Mouse (Mus musculus) embryonic facial prominence, embryonic 14.5 days (tissue): ENCODE results near the gene Cog3. TPM values are rescaled to one million over a fixed set of nuclear protein-coding genes. Genes with fewer than 3 reads are reported as not detected.

Experiments
- ATAC-seq: fragments of 200-750 bp; cut with Nextera tagmentation; 2 replicates; pipeline ENCODE4 v1.8.0; 2017; ENCODE audit warnings: low read depth, moderate number of reproducible peaks, moderate TSS enrichment
- DNase-seq: peaks from one replicate; pipeline ENCODE4 v3.0.0-alpha.2; 2015; ENCODE audit warnings: low spot score
- H3K27ac ChIP-seq: fragments of 300-500 bp; sonication (generic); replicated peaks from 2 replicates; pipeline ENCODE4 v1.5.1; 2014; ENCODE audit warnings: low read depth, mild to moderate bottlenecking, low read length, moderate library complexity
- H3K27me3 ChIP-seq: fragments of 300-500 bp; sonication (generic); replicated peaks from 2 replicates; pipeline ENCODE4 v1.6.1; 2014; ENCODE audit warnings: low read length; ENCODE audit not compliant: control insufficient read depth, insufficient read depth
- H3K36me3 ChIP-seq: fragments of 300-500 bp; sonication (generic); 2 replicates; pipeline ENCODE4 v1.6.1; 2014; ENCODE audit warnings: low read length, mixed read lengths; ENCODE audit not compliant: control insufficient read depth, insufficient read depth
- H3K4me1 ChIP-seq: fragments of 300-500 bp; sonication (generic); 2 replicates; pipeline ENCODE4 v1.6.1; 2014; ENCODE audit warnings: antibody characterized with exemption, low read length; ENCODE audit not compliant: control insufficient read depth, insufficient read depth
- H3K4me2 ChIP-seq: fragments of 300-500 bp; sonication (generic); 2 replicates; pipeline ENCODE4 v1.6.1; 2014; ENCODE audit warnings: low read depth, mild to moderate bottlenecking, low read length, moderate library complexity, mixed read lengths
- H3K4me3 ChIP-seq: fragments of 300-500 bp; sonication (generic); 2 replicates; pipeline ENCODE4 v1.5.1; 2014; ENCODE audit warnings: low read depth, mild to moderate bottlenecking, low read length
- H3K9ac ChIP-seq: fragments of 300-500 bp; sonication (generic); 2 replicates; pipeline ENCODE4 v1.6.1; 2014; ENCODE audit warnings: low read depth, mild to moderate bottlenecking, low read length, moderate library complexity, mixed read lengths
- H3K9me3 ChIP-seq: fragments of 300-500 bp; sonication (generic); 2 replicates; pipeline ENCODE4 v1.6.1; 2016; ENCODE audit warnings: low read length; ENCODE audit not compliant: control insufficient read depth
- WGBS: fragments of 180-500 bp; shearing (Covaris S2); extraction: QIAGEN DNeasy Blood & Tissue Kit; methylation state at CpG from one replicate; pipeline ENCODE4 v1.1.7; 2014; 5-methylcytosine and 5-hydroxymethylcytosine counted together
- polyA plus RNA-seq: library from polyadenylated mRNA; unstranded; fragments of >200 nt; fragmentation: Nextera tagmentation; extraction: Ambion mirVana; gene quantifications from 2 replicates; pipeline ENCODE4 v1.2.1, GENCODE M21; 2014

Cog3 gene
- polyA plus RNA-seq = 23.5 and 26.1 TPM in 2 replicates

DNA sequence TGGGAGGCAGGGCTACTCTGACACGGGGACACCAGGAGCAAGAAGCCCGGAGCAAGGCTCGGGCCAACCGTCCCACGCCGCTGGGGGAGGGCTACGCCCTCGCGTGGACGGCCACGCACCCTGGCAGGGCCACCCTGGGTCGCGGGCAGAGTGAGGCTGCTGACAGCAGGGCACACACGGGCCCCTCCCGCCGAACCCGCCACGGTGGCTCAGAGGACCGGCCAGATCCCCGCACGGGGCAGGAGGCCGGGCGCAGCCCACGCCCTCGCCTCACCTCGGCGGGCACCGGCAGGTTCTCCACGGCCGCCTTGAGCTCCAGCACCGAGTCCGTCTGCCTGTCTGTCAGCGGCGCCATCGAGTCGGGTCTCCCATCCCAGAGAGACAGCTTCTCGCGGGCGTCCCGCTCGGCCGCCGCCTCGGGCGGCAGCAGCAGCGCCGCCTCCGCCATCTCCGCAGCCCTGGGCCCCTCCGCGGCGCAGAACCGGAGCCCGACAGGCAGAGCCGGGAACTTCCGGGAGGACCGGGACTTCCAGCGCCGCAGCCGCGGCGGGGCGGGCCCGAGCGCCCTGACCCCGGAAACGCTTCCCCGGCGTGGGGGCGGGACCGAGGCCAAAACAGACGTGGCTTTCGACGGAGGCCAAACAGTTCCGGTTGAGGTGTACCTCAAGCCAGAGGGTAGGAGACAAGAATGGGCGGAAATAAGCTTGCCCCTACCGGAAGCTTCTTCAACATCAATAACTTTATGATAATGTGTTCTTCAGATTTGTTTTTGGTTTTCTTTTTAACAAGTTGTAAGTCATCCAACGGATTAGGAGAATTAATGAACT, at the start of gene Cog3:
Gene Cog3 (minus strand): TSS at position 527 of the 827 bp plus-strand sequence.
- under 1% methylated on average over 35 of the region's 78 CpGs for WGBS
- Histone ChIP-seq H3K9ac (peak within 1 kb of the TSS; percentile 93), H3K4me3 (peak within 1 kb of the TSS; percentile 98), H3K36me3 (no peaks in the 10 kb centered on the region), H3K9me3 (no peaks in the 10 kb centered on the region), H3K4me2 (peak within 1 kb of the TSS; percentile 77), H3K27ac (peak within 1 kb of the TSS; percentile 84), H3K4me1 (peaks cover 10% of the 10 kb centered on the region), H3K27me3 (no peaks in the 10 kb centered on the region)
- DNase-seq = peak; percentile 97
- ATAC-seq = peak; percentile 99

- Histone ChIP-seq H3K27me3 (no peaks in the 10 kb centered on the region), H3K4me2 (no peak overlapping the region), H3K4me3 (no peak overlapping the region), H3K9me3 (no peaks in the 10 kb centered on the region), H3K9ac (no peak overlapping the region), H3K4me1 (no peaks in the 10 kb centered on the region), H3K36me3 (no peaks in the 10 kb centered on the region), H3K27ac (no peak overlapping the region)
- peak; percentile 9 for DNase-seq
- ATAC-seq = no peak
- 26% methylated on average over 5 of the region's 5 CpGs for WGBS
These were observed 43.6 kb upstream of the Cog3 start for GRCm38 (mm10) chr14:75797769-75798386.

GRCm38 (mm10) chr14:75795918-75796317, 41.6 kb upstream of the Cog3 start:
- no peak overlapping the region for H3K4me3 ChIP-seq
- H3K36me3 ChIP-seq = no peaks in the 10 kb centered on the region
- 67% methylated on average over 4 of the region's 4 CpGs for WGBS
- no peaks in the 10 kb centered on the region for H3K27me3 ChIP-seq
- DNase-seq = no peak
- no peaks in the 10 kb centered on the region for H3K4me1 ChIP-seq
- no peak overlapping the region for H3K9ac ChIP-seq
- no peaks in the 10 kb centered on the region for H3K9me3 ChIP-seq
- no peak overlapping the region for H3K27ac ChIP-seq
- ATAC-seq = no peak
- no peak overlapping the region for H3K4me2 ChIP-seq

GRCm38 (mm10) chr14:75794726-75795125, 40.4 kb upstream of the Cog3 start:
- no peaks in the 10 kb centered on the region for H3K4me1 ChIP-seq
- no peak overlapping the region for H3K9ac ChIP-seq
- H3K27ac ChIP-seq = no peak overlapping the region
- H3K36me3 ChIP-seq = no peaks in the 10 kb centered on the region
- ATAC-seq = no peak
- WGBS = 70% methylated on average over 5 of the region's 5 CpGs
- H3K27me3 ChIP-seq = no peaks in the 10 kb centered on the region
- H3K9me3 ChIP-seq = no peaks in the 10 kb centered on the region
- H3K4me3 ChIP-seq = no peak overlapping the region
- no peak for DNase-seq
- H3K4me2 ChIP-seq = no peak overlapping the region

DNA sequence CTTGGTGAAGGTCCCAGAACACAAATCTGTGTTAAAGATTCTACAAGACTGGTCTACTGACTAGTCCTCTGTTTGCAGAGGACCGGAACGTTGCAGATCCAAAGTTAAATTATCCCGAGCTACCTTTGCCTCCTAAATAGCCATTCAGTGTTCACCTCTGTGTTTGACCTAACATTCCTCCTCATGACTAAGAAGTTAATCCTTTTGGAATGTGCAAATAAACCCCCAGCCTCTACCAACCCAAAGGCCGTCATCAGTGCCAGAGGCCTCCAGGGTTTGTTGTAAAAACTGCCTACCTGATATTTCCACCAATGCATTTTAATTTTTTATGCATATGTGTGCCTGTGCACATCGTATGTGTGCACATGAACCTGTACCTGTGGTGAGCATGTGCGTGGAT, 40.0 kb upstream of the Cog3 start:
- H3K9ac ChIP-seq = no peak overlapping the region
- no peaks in the 10 kb centered on the region for H3K36me3 ChIP-seq
- no peak overlapping the region for H3K27ac ChIP-seq
- no peaks in the 10 kb centered on the region; the same call in 1 of the 2 replicates for H3K27me3 ChIP-seq
- 65% methylated on average over 6 of the region's 6 CpGs for WGBS
- no peaks in the 10 kb centered on the region for H3K4me1 ChIP-seq
- no peaks in the 10 kb centered on the region for H3K9me3 ChIP-seq
- DNase-seq = no peak
- ATAC-seq = no peak
- H3K4me3 ChIP-seq = no peak overlapping the region
- H3K4me2 ChIP-seq = no peak overlapping the region

DNA sequence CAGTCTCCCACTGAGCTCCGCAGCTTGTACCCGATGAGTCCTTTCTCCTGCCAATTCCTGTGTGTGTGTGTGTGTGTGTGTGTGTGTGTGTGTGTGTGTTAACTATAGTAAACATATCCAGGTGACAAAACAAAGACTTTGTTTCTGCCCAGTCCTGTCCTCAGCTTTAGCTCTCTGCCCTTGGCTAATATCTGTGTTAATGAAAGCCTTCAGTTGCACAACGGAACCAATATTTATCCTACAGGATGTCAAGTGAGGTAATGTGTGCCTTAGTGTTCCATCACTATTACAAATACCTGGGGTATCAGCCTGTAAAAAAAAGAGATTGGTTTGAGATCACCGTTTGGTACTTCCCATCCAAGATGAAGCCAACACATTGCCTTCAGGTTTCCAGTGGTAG, 38.8 kb upstream of the Cog3 start:
- ATAC-seq = no peak
- Histone ChIP-seq H3K9ac (no peak overlapping the region), H3K27me3 (peaks cover 8% of the 10 kb centered on the region), H3K9me3 (no peaks in the 10 kb centered on the region), H3K27ac (no peak overlapping the region), H3K36me3 (no peaks in the 10 kb centered on the region), H3K4me1 (no peaks in the 10 kb centered on the region), H3K4me3 (no peak overlapping the region), H3K4me2 (no peak overlapping the region)
- no peak for DNase-seq
- 91% methylated on average over 4 of the region's 4 CpGs for WGBS

GRCm38 (mm10) chr14:75791372-75791771, 37.1 kb upstream of the Cog3 start:
- DNase-seq = no peak
- Histone ChIP-seq H3K4me1 (0 out of 2 replicates have a peak, but pooled peaks cover under 1% of the 10 kb centered on the region), H3K9me3 (no peaks in the 10 kb centered on the region), H3K9ac (no peak overlapping the region), H3K36me3 (no peaks in the 10 kb centered on the region), H3K27ac (no peak overlapping the region), H3K4me3 (no peak overlapping the region), H3K4me2 (no peak overlapping the region), H3K27me3 (peaks cover 15% of the 10 kb centered on the region)
- 84% methylated on average over 3 of the region's 3 CpGs for WGBS
- no peak for ATAC-seq

DNA sequence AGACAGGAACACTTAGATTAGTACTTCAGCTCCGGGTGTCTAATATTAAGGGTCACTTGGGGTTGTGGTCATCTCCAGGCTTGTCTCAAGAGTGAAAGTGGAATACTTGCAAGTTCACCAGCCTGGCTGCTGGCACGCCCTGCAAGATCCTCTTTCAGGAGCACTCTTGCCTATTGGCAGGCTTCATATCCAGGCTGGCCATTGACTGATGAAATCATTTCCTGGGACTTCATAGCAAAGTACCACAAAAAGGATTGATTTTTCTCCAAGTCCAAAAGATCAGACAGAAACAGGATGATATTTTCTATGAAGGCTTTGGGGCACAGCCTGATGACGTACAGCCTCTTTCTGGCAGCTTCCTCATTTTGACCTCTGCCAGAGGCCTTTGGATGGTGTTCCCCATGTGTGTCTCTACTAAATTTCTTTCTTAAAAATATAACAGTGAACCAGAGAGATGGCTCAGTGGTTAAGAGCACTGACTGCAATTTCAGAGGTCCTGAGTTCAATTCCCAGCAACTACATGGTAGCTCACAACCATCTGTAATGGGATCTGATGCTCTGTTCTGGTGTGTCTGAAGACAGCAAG, 36.2 kb upstream of the Cog3 start:
- no peak for ATAC-seq
- H3K9me3 ChIP-seq = no peaks in the 10 kb centered on the region
- H3K4me3 ChIP-seq = no peak overlapping the region
- no peak overlapping the region for H3K27ac ChIP-seq
- no peak overlapping the region for H3K9ac ChIP-seq
- H3K4me1 ChIP-seq = peaks cover 5% of the 10 kb centered on the region; the same call in 1 of the 2 replicates
- no peak for DNase-seq
- no peak overlapping the region for H3K4me2 ChIP-seq
- WGBS = 79% methylated on average over 3 of the region's 3 CpGs
- peaks cover 21% of the 10 kb centered on the region for H3K27me3 ChIP-seq
- H3K36me3 ChIP-seq = no peaks in the 10 kb centered on the region
